Mouse (Mus musculus) activated CD4-positive, CD25-positive, alpha-beta regulatory T cell, adult 4 months (primary cell): ENCODE data around the gene Inhbb. TPM values are rescaled to one million over a fixed set of nuclear protein-coding genes. Genes with fewer than 3 reads are reported as not detected.

Experiments used
- ATAC-seq: one replicate; pipeline ENCODE4 v1.8.0; 2017
- polyA plus RNA-seq, 2 experiments: library from polyadenylated mRNA; unstranded; fragments of 100-300 nt; shearing (Covaris generic); gene quantifications; one replicate each; pipeline ENCODE4 v1.2.1; 2017

The Inhbb gene
- polyA plus RNA-seq = not detected

- no peak for ATAC-seq
Observed at GRCm38 (mm10) chr1:119421576-119422421, at the start of gene Inhbb. TSS of gene Inhbb (minus strand) at chr1:119422248.

GRCm38 (mm10) chr1:119463386-119463785 is 41.3 kb upstream of the Inhbb start:
- ATAC-seq = no peak

- no peak for ATAC-seq
Observed at GRCm38 (mm10) chr1:119460062-119460461, 38.0 kb upstream of the Inhbb start.

- peak; percentile 61 for ATAC-seq
Observed at GRCm38 (mm10) chr1:119457993-119458605, 36.1 kb upstream of the Inhbb start.

- no peak for ATAC-seq
Observed at GRCm38 (mm10) chr1:119457528-119457855, 35.4 kb upstream of the Inhbb start.

GRCm38 (mm10) chr1:119456671-119457527 is 34.9 kb upstream of the Inhbb start:
- ATAC-seq = peak; percentile 62

GRCm38 (mm10) chr1:119453731-119454130 is 31.7 kb upstream of the Inhbb start:
- ATAC-seq = no peak

- no peak for ATAC-seq
Observed at GRCm38 (mm10) chr1:119451417-119451816, 29.4 kb upstream of the Inhbb start.

GRCm38 (mm10) chr1:119450651-119451345 is 28.8 kb upstream of the Inhbb start:
- ATAC-seq = no peak

- ATAC-seq = no peak
Observed at GRCm38 (mm10) chr1:119446753-119447283, 24.8 kb upstream of the Inhbb start.

GRCm38 (mm10) chr1:119443591-119444350 is 21.7 kb upstream of the Inhbb start:
- ATAC-seq = no peak

- ATAC-seq = no peak
Observed at GRCm38 (mm10) chr1:119442901-119443300, 20.9 kb upstream of the Inhbb start.

GRCm38 (mm10) chr1:119438105-119438637 is 16.1 kb upstream of the Inhbb start:
- no peak for ATAC-seq

GRCm38 (mm10) chr1:119437401-119437800 is 15.4 kb upstream of the Inhbb start:
- no peak for ATAC-seq

GRCm38 (mm10) chr1:119424141-119424860 is 2.3 kb upstream of the Inhbb start:
- no peak for ATAC-seq

GRCm38 (mm10) chr1:119423510-119423909 is 1.5 kb upstream of the Inhbb start:
- no peak for ATAC-seq

- no peak for ATAC-seq
Observed at GRCm38 (mm10) chr1:119422460-119423015, 490 bp upstream of the Inhbb start.

GRCm38 (mm10) chr1:119420984-119421575 is 968 bp downstream of the Inhbb start:
- no peak for ATAC-seq

GRCm38 (mm10) chr1:119420189-119420983 is 1.7 kb downstream of the Inhbb start:
- ATAC-seq = no peak
